Mouse (Mus musculus) brown adipose tissue, adult 24 weeks (tissue): ENCODE data around the gene Cnn3. TPM values are rescaled to one million over a fixed set of nuclear protein-coding genes. Genes with fewer than 3 reads are reported as not detected.

Experiments used
- H3K27ac ChIP-seq: fragments of 200-500 bp; replicated peaks from 2 replicates; pipeline ENCODE4 v1.5.1; 2012; ENCODE audit warnings: low read depth, mild to moderate bottlenecking, low read length
- H3K4me1 ChIP-seq: fragments of 200-500 bp; 2 replicates; pipeline ENCODE4 v1.6.1; 2012; ENCODE audit warnings: low read length, mixed read lengths; ENCODE audit not compliant: control insufficient read depth, insufficient read depth, insufficient read length
- H3K4me3 ChIP-seq: fragments of 200-500 bp; 2 replicates; pipeline ENCODE4 v1.5.1; 2012; ENCODE audit warnings: low read depth, mild to moderate bottlenecking, low read length, moderate library complexity; ENCODE audit not compliant: insufficient read depth
- polyA plus RNA-seq: library from polyadenylated mRNA; stranded (reverse); fragments of >200 nt; gene quantifications from 2 replicates; pipeline ENCODE4 v1.2.4, GENCODE M21; 2012; ENCODE audit not compliant: missing spikeins, insufficient read depth, insufficient read length

The Cnn3 gene
- polyA plus RNA-seq, 1 experiment = 28.7 TPM

- H3K4me3 ChIP-seq = no peak overlapping the region
- no peaks in the 10 kb centered on the region for H3K4me1 ChIP-seq
- H3K27ac ChIP-seq = no peak overlapping the region
Measured at GRCm38 (mm10) chr3:121407417-121407816, 18.9 kb upstream of the Cnn3 start.

DNA sequence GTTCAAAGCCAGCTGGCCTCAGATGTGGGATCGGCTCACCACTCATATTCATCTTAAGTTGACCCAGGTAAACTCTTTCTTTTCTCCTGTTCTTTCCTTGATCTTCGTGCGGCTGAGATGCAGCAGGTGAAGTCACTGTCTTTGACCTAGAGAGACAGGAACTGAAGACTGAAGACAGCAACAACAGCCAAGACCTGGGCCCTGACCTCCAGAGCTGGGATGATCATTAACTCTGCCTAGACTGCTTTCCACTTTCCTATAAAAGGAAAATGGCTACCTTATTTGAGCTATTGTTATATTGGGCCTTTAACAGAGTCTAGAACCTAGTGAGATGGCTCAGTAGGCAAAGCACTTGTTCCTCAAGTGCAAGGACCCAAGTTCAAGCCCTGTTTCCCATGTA is 17.9 kb upstream of the Cnn3 start:
- H3K27ac ChIP-seq = no peak overlapping the region
- H3K4me1 ChIP-seq = no peaks in the 10 kb centered on the region
- no peak overlapping the region for H3K4me3 ChIP-seq

DNA sequence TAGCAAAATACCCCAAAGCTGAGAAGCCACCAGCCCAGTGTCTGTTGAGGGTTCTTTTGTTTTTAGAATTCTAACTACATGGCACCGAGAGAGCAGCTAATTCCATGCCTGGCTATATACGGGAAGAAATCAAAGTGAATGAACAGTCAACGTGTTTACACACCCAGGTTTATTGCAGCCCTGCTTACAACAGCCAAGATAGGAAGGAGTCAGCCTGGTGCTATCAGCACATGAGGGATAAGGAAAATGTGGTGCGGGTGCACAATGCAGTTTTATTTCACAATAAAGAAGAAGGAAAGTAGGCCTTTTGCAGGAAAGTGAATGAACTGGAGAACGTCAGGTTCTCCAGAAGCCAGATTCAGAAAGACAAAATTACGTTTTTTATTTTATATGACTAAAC is 14.8 kb upstream of the Cnn3 start:
- Histone ChIP-seq H3K27ac (no peak overlapping the region), H3K4me3 (no peak overlapping the region), H3K4me1 (no peaks in the 10 kb centered on the region)

DNA sequence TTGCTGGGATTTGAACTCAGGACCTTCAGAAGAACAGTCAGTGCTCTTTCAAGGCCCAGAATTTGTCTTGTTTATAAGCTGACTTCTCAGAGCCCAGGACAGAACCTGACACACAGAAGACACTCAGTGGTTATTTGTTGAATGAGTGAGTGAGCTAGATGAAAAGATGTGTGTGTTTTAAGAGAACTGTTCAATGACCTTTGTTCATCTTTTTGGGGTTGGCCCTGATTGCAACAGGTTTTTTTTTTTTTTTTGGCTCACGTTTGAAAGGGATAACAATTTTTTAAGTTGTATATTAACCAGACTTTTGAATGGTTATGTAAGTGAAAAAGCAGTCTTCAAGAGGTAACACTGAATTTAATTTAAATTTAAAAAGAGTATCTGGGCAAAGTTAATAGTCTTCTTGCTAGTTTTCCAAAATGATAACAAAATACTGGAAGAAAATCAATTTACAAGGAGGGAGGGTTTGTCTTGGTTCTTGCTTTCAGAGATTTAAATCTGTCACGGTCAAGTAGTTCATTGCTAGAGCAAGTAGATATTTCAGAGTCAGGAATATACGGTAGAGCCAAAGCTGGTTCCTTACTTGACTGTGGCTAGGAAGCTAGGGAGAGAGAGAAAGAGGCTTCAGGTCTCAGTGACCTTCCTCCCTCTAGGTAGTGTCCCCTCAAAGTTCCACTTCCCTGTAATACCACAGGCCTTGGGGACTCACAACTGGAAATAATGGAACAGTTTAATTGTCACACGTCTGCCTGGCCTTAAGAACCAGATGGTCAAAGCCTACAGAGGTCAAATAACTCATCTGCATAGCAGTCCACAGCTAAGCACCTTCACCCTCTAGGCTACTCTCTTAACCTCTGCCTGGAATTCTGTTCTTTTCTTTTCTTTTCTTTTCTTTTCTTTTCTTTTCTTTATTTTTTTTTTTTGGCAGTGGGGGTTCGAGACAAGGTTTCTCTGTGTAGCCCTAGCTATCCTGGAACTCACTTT is 9.8 kb upstream of the Cnn3 start:
- no peaks in the 10 kb centered on the region; the same call in none of the 2 replicates for H3K4me1 ChIP-seq
- H3K4me3 ChIP-seq = no peak overlapping the region
- no peak overlapping the region for H3K27ac ChIP-seq

DNA sequence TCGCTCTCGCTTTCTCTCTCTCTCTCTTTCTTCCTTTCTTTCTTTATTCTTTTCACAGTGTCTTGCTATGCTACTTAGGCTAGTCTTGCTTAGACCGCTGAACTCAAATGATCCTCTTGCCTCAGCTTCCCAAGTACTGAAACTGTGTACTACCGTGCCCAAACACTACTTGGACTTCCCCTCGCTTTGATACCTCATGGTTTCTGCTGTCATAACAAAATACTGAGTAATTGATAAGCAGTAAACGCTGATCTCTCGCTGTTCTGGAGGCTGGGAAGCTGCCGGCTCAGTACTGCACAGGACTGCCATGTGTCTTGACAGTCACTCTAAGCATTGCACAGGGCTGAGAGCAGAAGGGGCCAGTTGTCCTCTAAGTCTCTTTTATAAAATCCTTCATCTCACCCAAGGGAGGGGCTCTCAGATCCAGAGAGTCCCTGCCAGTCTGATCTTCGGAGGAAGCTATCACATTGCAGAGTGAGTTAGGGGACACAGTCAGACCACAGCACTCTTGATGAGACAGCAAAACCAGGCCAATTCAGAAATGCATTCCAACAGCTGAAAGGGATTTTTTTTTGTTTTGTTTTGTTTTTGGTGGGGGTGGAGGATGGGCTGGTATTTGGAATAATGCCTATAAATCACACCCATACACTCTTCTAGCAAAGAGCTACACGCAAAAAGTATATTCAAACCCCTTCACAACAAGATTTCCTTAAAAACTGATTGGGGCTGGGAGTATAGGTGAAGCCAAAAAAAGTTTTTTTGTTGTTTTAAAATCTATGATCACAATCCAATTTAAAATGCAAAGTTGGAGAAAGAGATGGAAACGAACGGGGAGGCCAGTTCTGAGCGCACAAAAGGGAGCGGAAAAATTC is 8.7 kb upstream of the Cnn3 start:
- H3K4me3 ChIP-seq = no peak overlapping the region
- no peak overlapping the region for H3K27ac ChIP-seq
- no peaks in the 10 kb centered on the region; the same call in none of the 2 replicates for H3K4me1 ChIP-seq

GRCm38 (mm10) chr3:121418251-121418601 is 8.1 kb upstream of the Cnn3 start:
- H3K4me1 ChIP-seq = no peaks in the 10 kb centered on the region; the same call in none of the 2 replicates
- H3K4me3 ChIP-seq = no peak overlapping the region
- H3K27ac ChIP-seq = no peak overlapping the region

- H3K4me3 ChIP-seq = no peak overlapping the region
- no peak overlapping the region for H3K27ac ChIP-seq
- no peaks in the 10 kb centered on the region; the same call in none of the 2 replicates for H3K4me1 ChIP-seq
Measured at GRCm38 (mm10) chr3:121418850-121419435, 7.4 kb upstream of the Cnn3 start.

GRCm38 (mm10) chr3:121422405-121422804 is 3.9 kb upstream of the Cnn3 start:
- H3K4me3 ChIP-seq = no peak overlapping the region
- no peak overlapping the region for H3K27ac ChIP-seq
- no peaks in the 10 kb centered on the region; the same call in 1 of the 2 replicates for H3K4me1 ChIP-seq

GRCm38 (mm10) chr3:121426621-121427519 is 573 bp downstream of the Cnn3 start:
- Histone ChIP-seq H3K4me1 (peaks cover 4% of the 10 kb centered on the region; the same call in 1 of the 2 replicates), H3K4me3 (peak overlapping the region; percentile 76)

DNA sequence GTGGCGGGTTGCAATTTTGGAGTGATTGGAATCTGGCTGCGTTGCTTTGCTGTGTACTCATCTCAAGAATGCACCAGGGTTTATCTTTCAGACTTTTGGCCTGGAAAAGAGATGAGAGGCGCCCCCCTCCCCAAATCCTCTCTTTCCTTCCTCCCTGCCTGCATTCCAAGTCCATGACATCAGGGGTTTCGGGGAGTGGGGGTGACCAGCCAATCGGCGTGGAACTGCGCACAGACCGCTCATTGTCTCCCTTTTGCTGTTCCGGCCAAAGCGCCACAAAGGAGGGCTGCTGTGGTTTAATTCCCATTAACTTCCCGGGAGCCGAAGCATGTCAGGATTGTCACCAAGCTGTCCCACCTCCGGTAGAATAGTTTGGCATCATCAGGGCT is 1.2 kb downstream of the Cnn3 start:
- Histone ChIP-seq H3K4me3 (peak overlapping the region; percentile 76), H3K4me1 (peaks cover 4% of the 10 kb centered on the region; the same call in 1 of the 2 replicates), H3K27ac (peak overlapping the region; percentile 97)

More at GRCm38 (mm10) chr3:121426621-121427519, 573 bp downstream of the Cnn3 start:
- H3K27ac ChIP-seq = peak overlapping the region; percentile 97

DNA sequence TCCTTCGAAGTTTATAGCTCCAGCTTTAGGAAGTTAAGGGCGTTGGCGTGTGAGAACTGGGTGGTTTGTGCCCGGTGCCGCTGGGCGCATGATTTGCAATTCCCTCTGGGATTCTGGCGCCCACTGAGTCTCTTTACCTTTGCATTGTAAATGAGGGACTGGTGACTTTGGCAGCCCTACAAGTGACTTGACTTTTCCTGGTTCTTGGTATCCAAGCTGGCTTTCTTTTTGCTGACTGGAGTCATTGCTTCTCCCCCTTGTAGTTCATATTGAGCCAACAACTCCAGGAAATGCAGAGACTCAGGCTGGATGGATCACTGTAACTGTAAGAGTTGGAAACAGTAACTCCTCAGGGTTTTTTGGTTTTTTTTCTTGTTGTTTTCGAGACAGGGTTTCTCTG is 1.9 kb downstream of the Cnn3 start:
- peaks cover 4% of the 10 kb centered on the region; the same call in 1 of the 2 replicates for H3K4me1 ChIP-seq
- H3K27ac ChIP-seq = peak overlapping the region; percentile 97

GRCm38 (mm10) chr3:121428696-121429259 is 2.5 kb downstream of the Cnn3 start:
- Histone ChIP-seq H3K4me3 (peak overlapping the region; percentile 76), H3K27ac (peak overlapping the region; percentile 97), H3K4me1 (peaks cover 6% of the 10 kb centered on the region)

More for the DNA sequence above, 1.9 kb downstream of the Cnn3 start:
- H3K4me3 ChIP-seq = peak overlapping the region; percentile 76

- peak overlapping the region; percentile 97; the same call in 1 of the 2 replicates for H3K27ac ChIP-seq
- H3K4me3 ChIP-seq = peak overlapping the region; percentile 29; the same call in 1 of the 2 replicates
- H3K4me1 ChIP-seq = peaks cover 13% of the 10 kb centered on the region
Measured at GRCm38 (mm10) chr3:121429469-121429868, 3.2 kb downstream of the Cnn3 start.
